Mouse (Mus musculus) E14TG2a.4 (cell line): ENCODE measurements around the gene Slc13a3.

ENCODE experiments used
- CTCF ChIP-seq: conservative IDR thresholded peaks from 2 replicates; pipeline ENCODE4 v1.5.1; 2014; ENCODE audit warnings: low read length
- NANOG ChIP-seq: IDR thresholded peaks from 2 replicates; pipeline ENCODE4 v1.6.1; 2014; ENCODE audit warnings: borderline replicate concordance, low read length, mixed read lengths
- POU5F1 ChIP-seq: IDR thresholded peaks from 2 replicates; pipeline ENCODE4 v1.6.1; 2014; ENCODE audit warnings: low read length, borderline replicate concordance

- TF ChIP-seq CTCF (no peak), NANOG (no peak), POU5F1 (no peak)
These were observed 102.7 kb downstream of the Slc13a3 start for GRCm38 (mm10) chr2:165370348-165370747.
